Mouse (Mus musculus): ENCODE measurements around the gene Zfp942.
A peak's percentile ranks its signal among the peaks of the same experiment; 100 is the strongest.

The Zfp942 gene

DNA sequence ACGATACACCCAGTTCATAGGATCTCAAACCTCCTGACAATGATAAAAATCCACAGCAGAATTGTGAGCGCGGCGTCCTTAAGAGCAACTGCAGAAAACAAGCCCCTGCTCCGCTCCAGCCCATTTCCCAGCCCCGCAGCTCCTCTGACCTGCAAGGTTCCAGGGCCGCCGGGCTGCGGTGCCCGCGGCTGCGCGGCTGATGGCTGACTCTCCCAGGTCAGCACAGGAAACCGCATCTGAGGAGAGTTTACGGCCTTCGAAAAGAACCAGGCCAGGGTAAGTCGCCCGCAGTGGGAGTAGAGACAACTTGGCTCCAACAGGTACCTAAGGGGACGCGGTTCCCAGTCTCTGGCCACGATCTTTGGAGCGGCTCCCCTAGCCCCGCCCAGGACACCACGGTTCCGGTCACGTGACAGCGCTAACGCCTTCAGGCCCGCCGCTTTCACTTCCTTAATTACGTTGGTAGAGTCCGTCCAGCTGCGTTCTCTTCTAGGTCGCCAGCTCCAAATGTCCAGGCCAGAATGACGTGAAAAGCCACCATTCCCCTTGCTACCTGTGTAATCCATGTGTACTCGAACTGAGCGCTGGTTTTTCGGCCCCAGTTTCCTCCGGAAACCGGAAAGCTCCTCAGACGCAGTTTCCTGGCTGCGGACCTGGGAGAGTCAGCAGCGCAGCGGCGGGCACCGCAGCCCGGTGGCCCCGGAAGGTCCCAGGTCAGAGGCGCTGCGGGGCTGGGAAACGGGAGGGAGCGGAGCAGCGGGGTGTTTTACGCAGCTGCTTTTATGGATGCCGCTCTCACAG is at the start of gene Zfp942, which contains the start of gene Zfp943:
TSS of gene Zfp942 (minus strand) at position 358 of the 801 bp plus-strand sequence.
TSS of gene Zfp943 (plus strand) at position 446 of the 801 bp plus-strand sequence.
- DNase-seq (ENCODE audit: low spot score): peak; percentile 69

GRCm38 (mm10) chr17:21963302-21963701 is 1.0 kb upstream of the Zfp942 start:
- no peak for DNase-seq (ENCODE audit: low spot score)

- peak; percentile 9 for DNase-seq (ENCODE audit: low spot score)
These were observed 52.7 kb downstream of the Zfp942 start, which contains the start of gene Zfp995 for GRCm38 (mm10) chr17:21909456-21910052. Gene Zfp995, minus strand, starts transcription at chr17:21909926.

GRCm38 (mm10) chr17:21909039-21909438 is 53.2 kb downstream of the Zfp942 start:
- DNase-seq (ENCODE audit: low spot score): no peak
